Mouse (Mus musculus) gonadal fat pad, adult 2 months (tissue): ENCODE data around the gene Spdye4a. TPM values are rescaled to one million over a fixed set of nuclear protein-coding genes. Genes with fewer than 3 reads are reported as not detected.

ENCODE experiments used
- DNase-seq: peaks from one replicate; pipeline ENCODE4 v3.0.0-alpha.2; 2012; ENCODE audit warnings: low read depth
- polyA plus RNA-seq: library from polyadenylated mRNA; depleted of rRNA; stranded (reverse); fragments of >200 nt; gene quantifications from 2 replicates; pipeline ENCODE4 v1.2.3, GENCODE M21; 2012; rRNA removed

The Spdye4a gene
- polyA plus RNA-seq: not detected in 2 replicates

DNA sequence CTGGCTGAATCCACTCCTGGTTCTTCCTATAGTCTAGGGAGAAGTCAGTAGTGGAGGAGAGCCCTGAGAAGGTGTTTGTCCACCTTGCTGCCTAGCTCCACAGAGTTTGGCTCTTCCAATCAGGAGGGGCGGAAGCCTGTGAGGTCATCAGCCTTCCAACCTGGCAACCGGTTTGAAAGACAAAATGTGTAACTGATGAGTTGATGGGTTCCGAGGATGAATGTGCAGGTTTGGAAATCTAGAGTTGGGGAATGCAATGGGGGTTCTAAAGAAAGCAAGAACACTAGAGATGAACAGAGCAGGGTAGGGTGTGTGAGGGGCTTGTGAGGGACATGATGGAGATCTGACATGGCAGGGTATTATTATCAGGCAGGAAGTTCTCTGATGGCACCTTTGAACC is at the start of gene Spdye4a:
Gene Spdye4a (minus strand): TSS at position 101 of the 400 bp plus-strand sequence.
- DNase-seq: no peak

DNA sequence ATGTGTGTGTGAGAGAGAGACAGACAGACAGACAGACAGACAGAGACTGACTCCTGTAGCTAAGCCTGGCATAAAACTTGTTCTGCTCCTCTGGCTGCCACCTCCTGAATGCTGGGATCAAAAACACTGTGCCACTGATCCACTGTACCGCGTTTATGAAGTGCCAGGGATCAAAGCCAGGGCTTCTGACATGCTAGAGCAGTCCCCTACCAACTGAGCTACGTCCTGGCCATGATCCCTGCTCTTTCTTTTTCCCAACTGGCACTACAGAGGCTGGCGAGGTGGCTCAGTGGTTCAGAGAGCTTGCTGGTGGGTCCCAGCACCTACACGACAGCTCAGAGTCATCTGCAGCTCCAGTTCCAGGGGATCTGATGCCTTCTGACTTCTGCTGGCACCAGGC is 49.1 kb upstream of the Spdye4a start:
- no peak for DNase-seq

GRCm38 (mm10) chr5:143272540-143273330 is 46.0 kb upstream of the Spdye4a start:
- no peak for DNase-seq

DNA sequence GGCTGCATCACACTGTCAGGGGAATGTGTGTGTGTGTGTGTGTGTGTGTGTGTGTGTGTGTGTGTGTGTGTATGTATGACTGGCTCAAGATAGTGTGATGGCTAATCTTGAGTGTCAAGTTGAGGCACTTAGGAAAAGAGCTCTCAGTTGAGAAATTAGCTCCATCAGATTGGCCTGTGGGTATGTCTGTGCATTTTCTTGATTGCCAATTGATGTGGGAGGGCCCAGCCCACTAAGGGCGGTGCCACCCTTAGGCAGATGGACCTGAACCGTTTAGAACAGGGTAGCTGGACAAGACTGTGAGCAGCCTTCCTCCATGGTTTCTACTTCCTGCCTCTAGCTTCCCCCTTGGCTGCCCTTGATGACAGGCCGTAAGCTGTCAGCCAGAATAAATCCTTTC is 45.4 kb upstream of the Spdye4a start:
- DNase-seq: no peak

DNA sequence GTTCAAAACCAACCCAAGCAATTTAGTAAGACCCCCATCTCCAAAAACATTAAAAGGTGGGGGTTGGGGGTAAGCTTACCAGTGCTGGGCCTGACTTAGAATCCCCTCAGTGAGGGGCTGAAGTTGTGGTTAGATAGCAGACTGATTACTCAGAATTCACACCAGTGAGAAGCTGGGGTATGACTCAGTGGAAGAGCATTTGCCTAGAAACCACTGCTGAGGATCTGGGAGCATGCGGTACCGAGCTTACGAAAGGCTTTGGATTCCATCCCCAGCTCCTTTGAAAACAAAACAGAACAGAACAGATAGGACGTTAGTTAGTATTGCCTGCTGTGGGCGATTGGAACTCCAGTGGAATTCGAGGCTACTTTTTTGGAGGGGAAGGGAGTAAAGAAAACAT is 45.0 kb upstream of the Spdye4a start:
- DNase-seq: no peak

DNA sequence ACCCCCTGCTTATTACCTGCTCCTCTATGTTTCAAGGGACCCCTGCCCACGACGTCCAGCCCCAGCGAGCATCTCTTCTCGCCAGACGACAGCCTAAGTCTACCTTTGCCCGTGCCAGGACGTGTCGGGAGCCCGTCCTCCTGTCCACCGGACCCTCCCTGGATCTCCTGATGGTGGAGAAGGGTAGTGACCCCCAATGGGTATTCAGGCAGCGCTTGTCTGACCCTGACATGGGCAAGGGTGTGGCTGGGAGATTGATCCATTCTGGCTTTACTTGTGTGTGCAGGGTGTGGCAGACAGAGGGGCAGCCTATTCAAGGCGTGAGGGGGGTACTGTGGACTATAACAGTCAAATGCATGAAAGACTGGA is 43.4 kb upstream of the Spdye4a start:
- DNase-seq: no peak

GRCm38 (mm10) chr5:143269363-143270150 is 42.9 kb upstream of the Spdye4a start, which contains the start of gene Zfp316:
TSS of gene Zfp316 (minus strand) at chr5:143270022.
- no peak for DNase-seq

DNA sequence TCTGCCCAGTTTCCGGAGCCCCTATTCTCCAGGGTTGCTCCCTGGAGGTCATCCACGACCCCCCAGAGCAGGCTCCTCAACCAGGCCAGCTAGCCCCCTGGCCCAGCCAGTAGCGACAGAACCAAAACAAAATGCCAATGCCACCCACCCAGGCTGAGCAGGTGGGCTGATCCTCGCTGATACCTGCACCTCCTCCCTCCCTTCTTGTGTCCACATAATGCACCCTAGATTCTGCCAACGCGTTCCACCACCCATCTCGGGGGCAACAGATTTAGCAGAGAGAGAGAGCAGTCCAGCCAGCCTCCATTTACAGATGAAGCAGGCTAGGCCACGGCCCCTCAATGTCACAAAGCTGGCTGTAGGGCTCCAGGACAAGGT is 42.3 kb upstream of the Spdye4a start:
- no peak for DNase-seq

GRCm38 (mm10) chr5:143266794-143267193 is 40.1 kb upstream of the Spdye4a start:
- DNase-seq: peak; percentile 100

GRCm38 (mm10) chr5:143265409-143265808 is 38.7 kb upstream of the Spdye4a start:
- DNase-seq: no peak

- no peak for DNase-seq
Observed at GRCm38 (mm10) chr5:143264689-143265088, 38.0 kb upstream of the Spdye4a start.

GRCm38 (mm10) chr5:143261636-143262035 is 34.9 kb upstream of the Spdye4a start:
- no peak for DNase-seq

- no peak for DNase-seq
Observed at GRCm38 (mm10) chr5:143255802-143256201, 29.1 kb upstream of the Spdye4a start.

DNA sequence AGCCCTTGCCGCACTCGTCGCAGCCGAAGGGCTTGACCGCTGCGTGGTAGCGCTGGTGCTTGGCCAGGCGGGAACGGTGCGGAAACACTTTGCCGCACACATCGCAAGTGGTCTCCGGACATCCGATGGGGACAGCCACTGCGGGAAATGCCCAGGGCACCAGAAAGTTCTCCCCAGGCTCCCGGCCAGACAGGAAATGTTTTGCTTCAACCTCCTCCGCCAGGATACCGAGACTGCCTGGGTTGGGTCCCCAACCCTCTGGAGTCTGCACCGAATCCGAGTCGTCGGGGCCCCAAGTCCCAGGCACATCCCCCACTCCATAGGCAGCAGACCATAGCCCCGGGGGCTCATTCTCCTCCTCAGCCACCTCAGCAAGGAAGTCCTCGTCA is 28.4 kb upstream of the Spdye4a start:
- no peak for DNase-seq

DNA sequence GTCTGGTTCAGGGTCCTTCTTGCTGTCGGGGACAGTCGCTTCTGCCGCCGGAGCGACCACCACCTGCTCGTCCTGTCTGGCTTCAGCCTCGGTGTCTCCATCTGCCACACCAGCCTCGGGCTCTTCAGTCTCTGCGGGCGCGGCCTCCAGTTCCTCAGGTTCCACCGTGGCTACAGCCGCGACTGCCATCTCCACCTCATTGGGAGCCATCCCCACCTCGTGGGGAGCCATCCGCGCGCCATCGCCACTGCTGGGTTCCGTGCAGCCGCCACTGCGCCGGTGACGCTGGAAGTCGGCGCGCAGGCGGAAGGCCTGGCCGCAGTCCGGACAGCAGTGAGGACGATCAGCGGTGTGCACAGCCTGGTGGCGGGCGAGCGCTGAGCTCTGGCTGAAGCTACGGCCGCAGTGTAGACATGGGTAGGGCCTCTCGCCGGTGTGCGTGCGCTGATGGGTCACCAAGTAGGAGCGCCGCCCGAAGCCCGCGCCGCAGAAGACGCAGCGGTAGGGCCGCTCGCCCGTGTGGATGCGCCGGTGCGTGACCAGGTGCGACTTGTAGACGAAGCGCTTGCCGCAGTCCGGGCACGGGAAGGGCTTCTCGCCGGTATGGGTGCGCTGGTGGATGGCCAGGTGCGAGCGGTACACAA is 27.9 kb upstream of the Spdye4a start:
- DNase-seq: no peak

DNA sequence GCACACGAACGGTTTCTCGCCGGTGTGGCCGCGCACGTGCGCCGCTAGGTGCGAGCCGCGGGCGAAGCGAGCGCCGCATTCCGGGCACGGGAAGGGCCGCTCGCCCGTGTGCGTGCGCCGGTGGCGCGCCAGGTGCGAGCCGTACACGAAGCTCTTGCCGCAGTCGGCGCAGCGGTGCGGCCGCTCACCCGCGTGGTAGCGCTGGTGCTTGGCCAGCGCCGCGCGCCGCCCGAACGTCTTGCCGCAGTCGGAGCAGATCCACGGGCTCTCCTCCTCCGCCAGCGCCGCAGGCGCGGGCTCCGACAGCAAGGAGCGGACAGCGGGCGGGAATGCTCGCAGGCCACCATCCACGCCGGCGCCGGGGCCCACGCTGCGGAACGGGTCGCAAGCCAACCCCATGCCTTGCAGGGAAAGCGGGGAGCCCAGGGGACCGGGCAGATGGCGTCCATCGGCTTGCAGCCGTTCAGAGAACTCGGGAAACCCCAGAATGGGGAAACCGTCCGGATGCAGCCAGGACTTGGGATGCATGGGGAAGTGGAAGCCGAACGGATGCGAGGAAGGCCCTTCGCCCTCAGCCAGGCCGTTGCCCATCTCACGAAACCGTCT is 27.3 kb upstream of the Spdye4a start:
- DNase-seq: no peak

GRCm38 (mm10) chr5:143253186-143253880 is 26.6 kb upstream of the Spdye4a start:
- DNase-seq: no peak

DNA sequence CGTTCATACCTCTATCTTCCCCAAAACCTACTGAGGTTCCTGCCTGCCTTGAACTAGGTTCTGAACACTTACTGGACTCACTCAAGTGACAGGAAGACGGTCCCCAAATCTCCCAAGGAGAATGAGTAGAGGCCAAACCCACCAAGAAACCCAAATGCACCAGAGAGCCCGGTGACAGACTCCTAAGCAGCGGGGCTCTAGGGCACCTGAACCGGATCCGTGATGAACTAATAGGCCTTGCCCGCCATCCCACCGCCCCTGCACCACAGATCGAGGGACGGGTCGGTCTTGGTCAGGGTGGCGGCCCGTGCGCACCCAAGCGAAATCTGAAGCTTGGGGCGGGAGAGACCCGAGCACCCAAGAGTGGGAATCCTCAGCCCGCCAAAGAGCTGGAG is 26.1 kb upstream of the Spdye4a start:
- no peak for DNase-seq

- DNase-seq: no peak
Observed at GRCm38 (mm10) chr5:143252039-143252438, 25.3 kb upstream of the Spdye4a start.

DNA sequence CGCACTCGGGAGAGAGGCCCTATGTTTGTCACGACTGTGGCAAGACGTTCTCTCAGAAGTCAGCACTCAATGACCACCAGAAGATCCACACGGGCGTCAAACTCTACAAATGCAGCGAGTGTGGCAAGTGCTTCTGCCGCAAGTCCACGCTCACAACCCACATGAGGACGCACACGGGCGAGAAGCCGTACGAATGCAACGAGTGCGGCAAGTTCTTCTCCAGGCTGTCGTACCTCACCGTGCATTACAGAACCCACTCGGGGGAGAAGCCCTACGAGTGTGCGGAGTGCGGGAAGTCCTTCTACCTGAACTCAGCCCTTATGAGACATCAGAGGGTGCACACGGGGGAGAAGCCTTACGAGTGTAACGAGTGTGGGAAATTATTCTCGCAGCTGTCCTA is 18.2 kb upstream of the Spdye4a start:
- no peak for DNase-seq

DNA sequence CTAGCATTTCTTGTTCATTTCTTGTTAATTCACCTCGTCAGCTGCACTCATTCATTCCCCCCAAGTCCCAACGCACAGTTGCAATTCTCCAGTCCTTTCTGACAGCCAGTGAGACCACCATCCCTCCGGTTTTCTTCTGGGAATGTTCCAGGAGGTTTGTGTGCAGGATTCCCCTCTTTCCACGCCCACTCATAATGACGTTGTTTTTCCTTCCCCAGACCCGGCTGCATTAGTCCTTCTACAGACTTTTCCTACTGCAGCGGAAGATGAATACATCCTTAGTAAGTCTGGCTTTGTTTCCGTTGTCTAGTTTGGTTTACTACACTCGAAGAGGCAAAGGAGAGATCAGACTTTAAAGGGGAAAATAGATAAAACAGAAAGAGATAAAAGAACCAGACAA is 9.3 kb upstream of the Spdye4a start:
- DNase-seq: no peak
